Mouse (Mus musculus): ENCODE results near the gene Dmrta2. TPM values are rescaled to one million over a fixed set of nuclear protein-coding genes. Genes with fewer than 3 reads are reported as not detected.

Dmrta2 gene
- polyA plus RNA-seq (2012; rRNA removed) = 0.04 and 0.05 TPM in 2 replicates

GRCm38 (mm10) chr4:109977148-109978067, at the start of gene Dmrta2:
Gene Dmrta2 (plus strand): TSS chr4:109978053.

Data from liver, embryonic 18 days (tissue).